Mouse (Mus musculus): ENCODE data around the gene Sgpl1. TPM values are rescaled to one million over a fixed set of nuclear protein-coding genes. Genes with fewer than 3 reads are reported as not detected.

Sgpl1 gene
- 10 to 100 TPM; 89.7 to 93.6 TPM for total RNA-seq (2023)

DNA sequence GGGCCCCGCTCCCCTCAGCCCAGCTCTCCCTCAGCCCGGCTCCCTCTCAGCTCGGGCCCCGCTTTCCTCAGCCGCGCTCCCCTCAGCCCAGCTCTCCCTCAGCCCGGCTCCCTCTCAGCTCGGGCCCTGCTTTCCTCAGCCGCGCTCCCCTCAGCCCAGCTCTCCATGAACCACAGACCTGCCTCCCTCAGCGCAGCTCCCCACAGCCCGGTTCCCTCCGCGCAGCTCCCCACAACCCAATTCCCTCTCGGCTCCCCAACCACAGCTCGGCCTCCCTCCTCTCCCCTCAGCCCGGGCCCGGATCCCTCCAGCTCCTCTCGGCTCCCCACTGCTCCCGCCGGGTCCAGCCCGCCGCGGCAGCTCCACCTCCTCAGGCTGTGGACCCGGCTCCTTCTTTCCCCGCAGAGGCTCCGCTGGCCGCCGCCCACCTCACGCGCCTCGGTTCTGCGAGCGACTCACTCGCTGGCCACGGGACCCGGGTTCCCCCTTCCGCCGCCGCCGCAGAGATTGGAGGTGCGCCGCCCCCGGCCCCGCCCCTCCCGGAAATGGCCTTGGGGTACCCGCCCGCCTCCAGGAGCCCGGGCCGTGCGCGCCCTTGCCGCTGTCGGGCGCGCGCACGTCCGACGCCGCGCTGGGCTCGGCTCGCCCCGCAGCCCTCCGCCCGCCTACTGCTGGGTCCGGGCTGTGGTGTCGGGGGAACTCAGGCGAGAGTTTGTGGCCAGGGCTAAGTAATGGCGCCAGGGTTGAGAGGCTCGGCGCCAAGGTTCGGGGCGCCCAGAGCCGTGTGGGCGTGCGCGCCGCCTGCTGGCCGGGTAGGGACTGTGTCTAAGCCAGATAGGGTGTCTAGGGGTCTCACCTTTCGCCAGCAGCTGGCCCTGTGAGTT is at the start of gene Sgpl1:
Gene Sgpl1 (minus strand): TSS at position 547 of the 884 bp plus-strand sequence.

DNA sequence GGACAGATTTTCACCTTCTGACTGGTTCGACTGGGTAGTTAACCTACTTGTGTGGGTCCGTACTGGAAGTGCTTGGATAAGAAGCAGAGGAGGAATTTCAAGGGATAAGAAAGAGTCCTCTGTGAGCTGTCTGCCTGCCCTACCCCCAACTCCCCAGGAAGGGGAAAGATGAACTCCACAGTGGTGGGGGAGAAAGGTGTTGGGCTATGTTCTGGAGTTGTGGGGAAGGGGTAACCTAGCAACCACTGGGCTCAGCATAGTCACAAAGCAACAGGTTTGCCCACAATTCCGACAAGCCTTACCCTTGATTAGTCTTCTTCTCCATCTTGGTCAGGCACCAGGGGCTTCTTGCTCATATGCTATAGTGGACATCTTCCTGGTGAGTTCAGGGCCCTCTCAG is 24.2 kb upstream of the Sgpl1 start, which contains the start of gene Tbata:
Gene Tbata (plus strand): TSS at position 301 of the 400 bp plus-strand sequence.

DNA sequence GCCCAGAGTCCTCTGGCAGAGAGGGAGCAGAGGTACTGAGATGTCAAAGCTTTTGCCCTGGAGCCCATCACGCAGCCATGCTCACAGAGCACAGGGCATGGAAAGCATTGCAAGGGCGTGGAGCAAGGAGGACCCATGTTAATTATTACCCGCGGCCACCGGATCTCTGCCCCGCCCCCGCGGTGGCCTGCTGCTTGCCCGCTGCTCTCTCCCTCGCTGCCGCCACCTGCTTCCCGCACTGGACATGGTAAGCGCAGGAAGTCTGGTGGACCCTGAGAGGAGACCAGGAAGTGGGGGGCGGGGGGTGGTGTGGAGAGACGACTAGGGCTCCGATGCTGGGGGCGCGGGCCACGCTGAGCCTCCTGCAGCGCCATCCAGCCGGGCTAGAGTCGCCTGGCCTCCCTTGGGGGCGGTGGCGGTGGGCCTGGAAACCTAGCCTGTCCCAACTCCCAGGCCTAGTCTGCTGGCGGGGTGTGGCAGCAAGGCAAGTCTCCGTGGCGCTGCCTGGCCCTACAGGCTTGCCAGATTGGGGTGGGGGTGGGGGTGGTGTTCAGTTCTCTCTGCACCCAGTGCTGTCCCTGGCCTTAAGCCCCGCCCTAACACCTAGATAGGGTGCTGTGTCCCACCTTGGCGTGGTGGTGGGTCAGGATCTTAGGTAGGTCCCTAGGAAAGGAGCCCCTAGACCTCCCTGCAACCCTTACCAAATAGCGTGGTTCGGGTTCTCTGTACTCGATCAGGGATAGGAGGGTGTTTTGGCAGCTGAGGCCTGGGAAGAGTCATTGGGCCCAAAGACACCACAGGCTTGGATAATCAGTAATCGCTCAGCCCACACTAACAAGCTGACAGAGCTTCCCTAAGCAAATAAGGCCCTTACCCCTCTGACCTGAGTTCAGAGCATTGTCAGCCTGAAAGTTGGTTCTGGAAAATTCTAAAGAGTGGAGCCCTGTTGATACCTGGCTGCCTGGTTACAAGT is 58.0 kb downstream of the Sgpl1 start, which contains the start of gene Pcbd1:
Gene Pcbd1 (plus strand): TSS at position 162 of the 973 bp plus-strand sequence.

Other genes starting within 250 kb of the Sgpl1 start
- gene Pcbd1, start 58.4 kb downstream of the Sgpl1 start, total RNA-seq (2023) = not detected
- not detected for gene Tbata, start 24.3 kb upstream of the Sgpl1 start, total RNA-seq (2023)
- under 1 TPM in 1 of 2 experiments, not detected in 1; 0.55 TPM for gene Adamts14, start 125.7 kb upstream of the Sgpl1 start, total RNA-seq (2023)
- gene Prf1, start 150.1 kb upstream of the Sgpl1 start, total RNA-seq (2023) = 10 to 100 TPM; 11.8 to 12.6 TPM
- gene Pald1, start 235.8 kb upstream of the Sgpl1 start, total RNA-seq (2023) = 1 to 10 TPM; 1.4 to 2.3 TPM